Mouse (Mus musculus) lung, adult 2 months (tissue): ENCODE measurements at regions not wholly inside any gene's neighbourhood (a gene's known extent, or its start where the extent isn't known, plus 50 kb on each side); places are given as distances from the start of the nearest gene placed in this dataset.

ENCODE experiments used
- DNase-seq: peaks from one replicate; pipeline ENCODE4 v3.0.0; 2022
- H3K4me1 ChIP-seq: fragments of 200-500 bp; 2 replicates; pipeline ENCODE4 v1.6.1; 2011; ENCODE audit warnings: low read length; ENCODE audit not compliant: control insufficient read depth, insufficient read depth
- H3K4me3 ChIP-seq: fragments of 200-500 bp; replicated peaks from 2 replicates; pipeline ENCODE3; 2011; ENCODE audit warnings: low read depth, mild to moderate bottlenecking, control low read depth, low read length; ENCODE audit errors: extremely low read depth
- CTCF ChIP-seq: fragments of 200-500 bp; IDR thresholded peaks from 2 replicates; pipeline ENCODE4 v1.5.1; 2011; ENCODE audit warnings: mild to moderate bottlenecking, low read length, control low read depth; ENCODE audit not compliant: insufficient read depth
- POLR2A ChIP-seq: fragments of 200-500 bp; IDR thresholded peaks from 2 replicates; pipeline ENCODE4 v1.6.1; 2011; ENCODE audit warnings: low read depth, mild to moderate bottlenecking, control low read depth, low read length, borderline replicate concordance; ENCODE audit errors: extremely low read depth
- whole genome bisulfite sequencing: fragments of 180-500 bp; shearing (Covaris S2); methylation state at CpG from one replicate; pipeline ENCODE4 v1.1.7; 2018; 5-methylcytosine and 5-hydroxymethylcytosine counted together

GRCm38 (mm10) chr4:150771922-150772651 lies 81.6 kb upstream of the Errfi1 start:
- 47% methylated on average over 6 of the region's 6 CpGs for WGBS

GRCm38 (mm10) chr4:150771469-150771868 lies 82.2 kb upstream of the Errfi1 start:
- H3K4me3 ChIP-seq, result no peak overlapping the region
- WGBS, result 28% methylated on average over 2 of the region's 2 CpGs
- DNase-seq, result no peak
- no peak for TF ChIP-seq CTCF
- TF ChIP-seq POLR2A, result no peak
- no peaks in the 10 kb centered on the region for H3K4me1 ChIP-seq

More at GRCm38 (mm10) chr4:150771922-150772651, 81.6 kb upstream of the Errfi1 start:
- Histone ChIP-seq H3K4me3 (no peak overlapping the region), H3K4me1 (no peaks in the 10 kb centered on the region)
- no peak for TF ChIP-seq POLR2A
- TF ChIP-seq CTCF, result no peak
- DNase-seq, result no peak

GRCm38 (mm10) chr4:150769043-150769442 lies 84.7 kb upstream of the Errfi1 start:
- TF ChIP-seq CTCF, result no peak
- TF ChIP-seq POLR2A, result no peak
- DNase-seq, result no peak
- Histone ChIP-seq H3K4me3 (no peak overlapping the region), H3K4me1 (no peaks in the 10 kb centered on the region)
- 53% methylated on average over 7 of the region's 7 CpGs for WGBS

- no peak for DNase-seq
- peaks cover 7% of the 10 kb centered on the region for H3K4me1 ChIP-seq
- no peak overlapping the region for H3K4me3 ChIP-seq
- 26% methylated on average over 15 of the region's 15 CpGs for WGBS
- TF ChIP-seq POLR2A, result no peak
- no peak for TF ChIP-seq CTCF
These were observed 95.1 kb upstream of the Errfi1 start for GRCm38 (mm10) chr4:150758467-150759237.

- TF ChIP-seq CTCF (no peak), POLR2A (no peak)
- DNase-seq, result no peak
- H3K4me1 ChIP-seq, result peaks cover 7% of the 10 kb centered on the region
- 35% methylated on average over 10 of the region's 10 CpGs for WGBS
- no peak overlapping the region for H3K4me3 ChIP-seq
These were observed 95.8 kb upstream of the Errfi1 start for GRCm38 (mm10) chr4:150757815-150758426.

GRCm38 (mm10) chr4:150757291-150757741 lies 96.4 kb upstream of the Errfi1 start:
- peak; percentile 54; the same call in 1 of the 2 replicates for TF ChIP-seq CTCF
- TF ChIP-seq POLR2A, result no peak
- DNase-seq, result no peak
- H3K4me3 ChIP-seq, result no peak overlapping the region
- peaks cover 7% of the 10 kb centered on the region for H3K4me1 ChIP-seq
- WGBS, result 62% methylated on average over 10 of the region's 10 CpGs

- Histone ChIP-seq H3K4me3 (no peak overlapping the region), H3K4me1 (peaks cover 7% of the 10 kb centered on the region)
- DNase-seq, result no peak
- TF ChIP-seq CTCF (no peak), POLR2A (no peak)
- WGBS, result 94% methylated on average over 7 of the region's 7 CpGs
These were observed 98.3 kb upstream of the Errfi1 start for GRCm38 (mm10) chr4:150755446-150755845.

GRCm38 (mm10) chr4:150752151-150752550 lies 100.2 kb upstream of the Slc45a1 start:
- Histone ChIP-seq H3K4me1 (no peaks in the 10 kb centered on the region), H3K4me3 (no peak overlapping the region)
- DNase-seq, result no peak
- no peak for TF ChIP-seq POLR2A
- TF ChIP-seq CTCF, result no peak
- WGBS, result 89% methylated on average over 8 of the region's 8 CpGs

- WGBS, result 67% methylated on average over 13 of the region's 13 CpGs
- H3K4me1 ChIP-seq, result peaks cover 3% of the 10 kb centered on the region; the same call in 1 of the 2 replicates
- DNase-seq, result no peak
- no peak overlapping the region for H3K4me3 ChIP-seq
- TF ChIP-seq CTCF (no peak), POLR2A (no peak)
These were observed 98.7 kb upstream of the Slc45a1 start for GRCm38 (mm10) chr4:150750445-150751213.
